Mouse (Mus musculus) gastrocnemius, adult 8-10 months (tissue): Measurements from ENCODE around the gene Vps53. TPM values are rescaled to one million over a fixed set of nuclear protein-coding genes. Genes with fewer than 3 reads are reported as not detected.

ENCODE experiments used
- DNase-seq, 2 experiments: peaks; one replicate each; pipeline ENCODE4 v3.0.0; 2022; ENCODE audit warnings: low spot score in 2 of 2
- total RNA-seq, 4 experiments: library from RNA; stranded (reverse); gene quantifications; 2 replicates each; pipeline ENCODE4 v1.2.4; 2022

Vps53 gene
- total RNA-seq, 4 experiments from 2014 or later: 19.6 to 22.5 (median 21.5) TPM

DNA sequence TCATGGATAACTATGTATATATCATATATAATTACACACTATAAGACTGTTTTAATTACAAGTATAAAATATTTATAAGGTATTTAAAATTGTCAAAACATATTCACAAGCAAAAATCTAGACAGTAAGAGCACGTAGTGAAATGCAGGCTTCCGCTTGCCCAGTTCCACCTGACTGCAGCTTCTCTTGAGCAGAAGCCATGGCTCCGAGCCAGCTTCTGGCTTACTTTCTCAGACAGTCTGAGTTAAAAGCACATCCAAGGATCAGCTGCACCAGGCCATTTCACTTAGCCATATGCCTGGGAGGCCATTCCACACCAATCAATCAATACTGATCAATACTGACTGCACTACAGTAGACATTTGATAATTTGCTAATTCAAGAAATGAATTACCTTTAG lies 10.5 kb downstream of the Vps53 start:
- no peak for DNase-seq

DNA sequence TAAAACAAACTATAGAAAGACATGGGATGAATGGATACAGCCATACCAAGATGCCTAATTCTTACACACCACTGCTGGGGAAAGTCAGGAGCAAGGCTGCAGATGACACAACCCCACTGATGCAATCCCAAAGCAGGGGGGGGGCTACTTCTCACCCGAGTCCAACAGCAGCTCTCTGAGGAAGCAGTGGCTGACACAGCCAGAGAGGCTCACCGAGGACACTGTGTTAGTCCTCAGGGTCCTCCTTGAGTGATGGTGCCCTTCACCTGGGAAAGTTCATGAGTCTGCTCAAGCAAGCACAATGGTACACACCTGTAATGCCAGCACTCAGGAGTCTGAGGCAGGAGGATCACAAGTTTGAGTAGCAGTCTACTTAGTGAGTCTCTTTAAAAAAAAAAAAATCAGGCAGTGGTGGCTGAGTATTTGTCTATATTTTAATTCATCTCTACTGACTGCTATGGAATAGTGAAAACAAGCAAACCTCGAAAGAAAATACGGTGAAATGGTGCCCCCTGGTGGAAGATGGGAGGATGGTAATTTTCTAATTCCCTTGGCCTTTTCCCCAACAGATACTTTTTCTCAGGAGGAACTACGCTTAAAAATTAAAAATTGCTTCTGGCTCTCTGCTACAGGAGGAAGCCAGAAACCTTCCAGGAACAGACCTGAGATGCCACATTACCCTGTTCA lies 12.2 kb downstream of the Vps53 start:
- peak; percentile 20 to 23 for DNase-seq

DNA sequence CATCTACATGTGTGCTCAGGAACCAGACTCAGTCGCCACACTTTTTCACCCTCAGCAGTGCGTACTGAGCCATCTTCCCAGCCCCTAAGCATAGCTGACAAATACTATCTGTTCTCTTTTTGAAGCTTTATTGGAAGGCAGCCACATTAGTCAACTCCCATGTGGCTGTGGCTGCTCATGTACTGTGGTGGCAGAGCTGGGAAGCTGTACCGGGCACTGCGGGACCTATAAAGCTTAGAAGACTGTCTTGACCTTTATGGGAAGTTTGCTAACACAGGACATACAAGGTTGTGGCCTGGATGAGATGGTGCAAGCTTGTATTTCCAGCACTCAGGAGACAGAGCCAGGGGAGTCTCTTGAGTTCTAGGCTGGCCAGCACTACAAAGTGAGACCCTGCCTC lies 12.8 kb downstream of the Vps53 start:
- no peak for DNase-seq

DNA sequence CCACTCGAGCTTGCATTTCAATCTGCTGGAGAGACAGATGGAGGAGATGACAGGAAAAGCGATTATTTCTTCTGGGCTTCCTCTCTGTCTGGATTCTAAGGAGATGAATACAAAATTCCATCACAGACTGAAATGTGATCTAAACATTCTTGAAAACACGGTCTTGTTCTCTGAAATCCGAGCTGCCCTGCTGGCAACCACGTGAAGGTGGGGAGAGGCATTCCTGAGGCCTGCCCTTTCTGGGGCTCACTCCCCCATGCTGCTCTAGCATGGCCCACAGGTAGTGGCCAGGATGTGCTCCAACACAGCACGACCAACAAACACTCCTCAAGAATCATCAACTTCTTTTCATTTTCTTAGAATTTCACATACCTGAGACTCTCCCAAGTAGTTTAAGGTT lies 19.2 kb downstream of the Vps53 start:
- no peak for DNase-seq

DNA sequence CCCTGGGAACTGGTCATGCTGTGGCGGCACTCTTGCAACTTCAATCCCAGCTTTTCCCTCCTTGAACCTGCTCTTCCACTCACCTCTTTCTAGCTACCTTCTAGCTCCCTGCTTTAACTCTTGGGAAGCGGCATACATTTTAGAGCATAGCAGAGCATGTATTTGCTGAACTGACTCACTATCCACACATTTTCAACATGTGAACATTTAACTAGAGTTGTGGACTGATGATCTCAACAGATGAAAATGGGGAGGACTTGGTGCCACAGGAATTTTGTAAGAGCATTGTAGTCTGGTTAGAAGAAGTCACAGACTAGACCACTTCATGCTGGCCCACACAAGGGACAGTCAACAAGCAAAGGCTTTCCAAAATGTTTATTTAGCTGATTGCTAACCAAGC lies 21.1 kb downstream of the Vps53 start:
- DNase-seq: no peak

DNA sequence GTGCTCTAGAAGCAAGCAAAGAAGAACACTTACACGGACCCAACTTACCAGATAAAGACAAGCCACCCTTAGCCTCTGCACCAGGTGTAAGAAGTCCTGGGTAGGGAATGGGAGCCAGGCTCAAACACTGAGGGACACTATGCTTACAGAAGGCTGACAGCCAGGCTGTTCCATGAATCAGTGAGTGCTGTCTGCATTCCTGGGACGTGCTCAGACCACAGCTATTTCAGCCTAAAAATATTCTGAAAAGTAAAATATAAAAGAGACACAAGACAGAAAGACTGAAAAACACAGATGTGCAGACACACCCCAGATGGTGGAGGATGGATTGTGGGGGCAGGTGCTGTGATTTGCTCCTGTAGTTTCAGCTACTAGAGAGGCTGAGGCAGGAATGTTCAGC lies 24.6 kb downstream of the Vps53 start:
- DNase-seq: no peak

DNA sequence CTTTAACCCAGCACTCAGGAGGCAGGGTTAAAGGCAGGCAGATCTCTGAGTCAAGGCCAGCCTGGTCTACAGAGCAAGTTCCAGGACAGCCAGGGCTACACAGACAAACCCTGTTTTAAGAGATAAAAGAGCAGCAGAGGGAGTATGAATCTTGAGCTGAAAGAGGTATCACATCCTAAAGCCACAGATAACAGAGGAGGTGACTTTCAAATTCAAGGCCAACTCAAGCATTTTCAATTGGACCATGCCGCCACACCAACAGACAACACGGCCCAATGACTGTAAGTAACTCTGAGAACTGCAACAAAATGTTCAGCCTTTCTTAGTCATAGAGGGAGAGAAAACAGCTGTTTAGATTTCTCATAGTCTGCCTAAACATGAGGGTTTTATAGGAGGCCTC lies 25.2 kb downstream of the Vps53 start:
- DNase-seq: no peak

DNA sequence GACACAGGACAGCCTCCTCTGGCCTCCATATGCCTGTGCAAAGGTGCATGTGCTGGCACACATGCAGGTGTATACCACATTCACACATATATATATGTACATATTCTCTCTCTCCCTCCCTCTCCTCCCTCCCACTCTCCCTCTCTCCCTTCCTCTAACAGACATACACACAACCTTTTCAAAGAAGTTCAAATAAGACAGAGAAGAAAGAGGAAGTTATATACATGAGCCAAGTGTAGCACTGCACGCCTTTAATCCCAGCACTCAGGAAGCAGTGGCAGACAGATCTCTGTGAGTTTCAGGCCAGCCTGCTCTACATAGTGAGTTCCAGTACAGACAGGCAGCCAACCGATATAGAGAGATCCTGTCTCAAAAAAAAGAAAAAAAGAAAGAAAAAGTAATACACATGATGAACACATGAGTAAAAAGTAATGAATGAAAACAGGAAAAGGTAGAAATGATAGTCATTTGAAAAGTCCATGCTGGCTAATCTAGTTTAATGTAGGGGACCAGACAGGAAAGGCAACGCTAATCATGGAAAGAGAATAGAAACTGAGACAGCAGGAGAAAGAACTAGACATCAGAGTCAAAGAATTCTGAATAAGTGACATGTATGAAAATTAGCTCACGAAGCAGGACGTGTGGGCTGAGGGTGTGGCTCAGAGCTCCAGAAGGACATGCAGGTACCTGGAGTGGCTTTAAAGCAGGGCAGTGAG lies 26.1 kb downstream of the Vps53 start:
- DNase-seq: no peak

DNA sequence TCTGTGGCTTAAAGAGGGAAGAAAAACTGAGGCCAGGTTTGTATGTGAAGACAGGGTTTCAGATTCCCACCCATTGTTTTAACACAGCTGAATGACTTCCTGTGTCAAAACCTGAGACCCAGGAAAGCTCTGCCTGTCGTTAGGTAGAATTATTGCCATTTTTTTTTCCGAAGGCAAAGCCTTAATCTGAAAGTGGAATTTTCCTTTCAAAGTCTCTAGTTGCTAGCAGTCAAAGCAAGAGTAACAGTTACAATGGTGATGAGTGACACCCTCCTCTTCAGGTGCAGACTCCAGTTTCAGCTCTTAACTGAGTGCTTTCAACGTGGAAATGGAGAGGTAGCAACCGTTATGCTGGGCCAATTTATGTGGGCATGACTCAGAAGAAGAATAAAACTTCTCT lies 28.5 kb downstream of the Vps53 start:
- DNase-seq: no peak

DNA sequence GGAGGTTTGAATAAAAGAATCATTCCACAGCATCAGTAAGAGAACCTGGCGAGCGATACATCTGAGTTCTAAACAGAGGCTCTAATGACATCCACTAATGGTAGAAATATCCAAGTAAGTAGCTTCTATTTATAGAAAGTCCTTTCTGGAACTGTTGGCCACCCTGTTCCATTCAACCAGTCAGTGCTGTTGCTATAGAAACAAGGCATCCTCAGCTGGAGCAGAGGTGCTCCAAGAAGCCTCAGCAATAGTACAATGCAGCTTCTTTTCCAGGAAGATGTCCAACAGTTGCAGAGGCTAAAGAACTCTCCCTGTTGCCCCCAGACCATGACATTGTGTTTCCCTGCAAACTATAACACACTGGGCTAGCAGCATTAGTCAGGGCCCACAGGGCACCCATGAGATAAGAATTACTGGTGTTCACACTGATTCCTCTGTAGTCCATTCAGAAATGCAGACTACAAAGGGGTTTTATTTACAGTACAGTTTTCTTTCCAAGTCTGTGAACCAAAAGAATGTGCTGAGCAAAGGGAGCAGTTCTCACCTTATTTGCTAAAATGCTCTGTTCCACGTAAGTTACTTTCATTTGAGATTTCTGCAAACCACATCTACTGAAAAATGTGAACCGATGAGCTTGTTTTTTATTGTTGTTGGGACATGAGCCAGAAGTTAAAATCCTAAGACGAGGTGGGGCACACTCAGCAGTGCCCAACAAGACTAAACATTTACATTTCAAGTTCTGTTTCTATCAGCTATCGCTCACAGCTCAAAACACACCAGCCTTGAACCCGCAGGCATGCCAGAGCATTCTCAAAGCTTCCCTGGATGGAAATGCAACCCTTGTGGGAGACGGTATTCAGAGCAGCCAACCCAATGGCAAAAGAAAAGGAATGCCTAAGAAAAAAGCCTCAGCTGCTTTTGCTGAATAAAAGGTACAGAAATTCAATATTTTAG lies 31.1 kb downstream of the Vps53 start:
- no peak for DNase-seq

DNA sequence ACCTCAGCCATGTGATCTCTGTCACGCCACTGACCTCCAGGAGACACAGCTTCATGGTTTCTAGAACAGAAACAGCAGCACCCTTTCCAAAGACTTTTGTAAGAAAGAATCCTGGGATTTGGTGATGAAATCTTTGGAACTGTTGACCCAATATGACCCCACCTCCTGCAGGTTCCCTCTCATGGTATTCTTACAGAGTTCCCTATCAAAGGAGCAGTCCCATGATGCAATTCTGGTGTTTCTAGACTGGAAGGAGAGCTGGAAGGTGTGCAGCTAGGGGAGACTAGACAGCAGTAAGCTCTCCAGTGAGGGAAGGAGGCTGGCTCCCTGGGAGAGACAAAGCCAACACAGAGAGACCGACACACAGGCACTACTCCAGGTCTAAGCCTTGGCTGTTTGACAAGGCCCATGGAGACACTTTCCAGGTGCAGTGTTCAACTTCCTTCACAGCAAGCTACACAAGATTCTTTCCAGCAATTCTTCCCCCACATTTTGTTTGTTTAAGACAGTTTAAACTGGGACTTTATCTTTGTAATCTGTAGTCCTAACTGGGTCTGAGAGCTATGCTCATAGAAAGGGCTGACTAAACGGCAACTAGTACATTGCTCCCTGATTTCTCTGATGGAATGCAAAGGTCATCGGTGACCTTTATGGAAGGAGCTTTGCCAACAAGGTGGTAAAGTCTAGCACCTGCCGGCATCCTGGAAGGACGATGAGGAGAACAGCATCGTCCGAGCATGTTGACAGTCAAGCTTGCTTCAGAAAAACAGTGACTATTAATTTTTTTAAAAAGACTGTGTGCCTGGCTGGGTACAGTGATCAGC lies 33.0 kb downstream of the Vps53 start:
- DNase-seq: no peak

DNA sequence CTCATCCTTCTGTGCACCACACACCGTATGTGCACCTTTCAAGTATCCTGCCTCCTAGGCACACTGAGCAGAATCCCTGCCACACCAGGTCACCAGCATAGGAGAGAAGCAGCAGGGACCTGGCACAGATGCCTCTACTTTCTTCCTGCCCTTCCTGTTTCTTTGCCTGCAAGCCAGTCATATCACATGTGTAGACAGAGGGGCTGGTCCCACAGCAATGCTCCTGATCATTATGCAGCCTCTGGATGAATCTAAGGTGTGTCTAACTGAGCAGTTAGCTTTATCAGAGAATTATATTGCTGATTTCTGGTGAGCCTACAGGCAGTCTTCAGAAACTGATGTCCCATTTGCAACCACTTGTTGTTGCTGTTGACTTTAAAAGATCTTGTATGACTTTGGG lies 34.3 kb downstream of the Vps53 start:
- no peak for DNase-seq

DNA sequence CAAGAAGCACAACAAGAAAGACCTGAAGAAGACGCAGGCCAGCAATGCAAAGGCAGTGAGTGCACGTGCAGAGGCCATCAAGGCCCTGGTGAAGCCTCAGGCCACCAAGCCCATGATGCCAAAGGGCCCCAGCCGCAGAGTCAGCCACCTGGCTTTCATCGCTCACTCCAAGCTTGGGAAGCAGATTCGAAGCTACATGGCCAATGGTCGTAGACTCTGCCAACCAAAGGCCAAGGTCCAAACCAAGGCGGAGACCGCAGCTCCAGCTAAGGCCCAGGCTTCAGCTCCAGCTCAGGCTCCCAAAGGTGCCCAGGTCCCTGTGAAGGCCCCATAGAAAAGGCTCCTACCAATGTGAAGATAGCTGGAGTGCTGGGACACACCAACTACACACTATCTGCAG lies 35.1 kb downstream of the Vps53 start:
- DNase-seq: no peak

DNA sequence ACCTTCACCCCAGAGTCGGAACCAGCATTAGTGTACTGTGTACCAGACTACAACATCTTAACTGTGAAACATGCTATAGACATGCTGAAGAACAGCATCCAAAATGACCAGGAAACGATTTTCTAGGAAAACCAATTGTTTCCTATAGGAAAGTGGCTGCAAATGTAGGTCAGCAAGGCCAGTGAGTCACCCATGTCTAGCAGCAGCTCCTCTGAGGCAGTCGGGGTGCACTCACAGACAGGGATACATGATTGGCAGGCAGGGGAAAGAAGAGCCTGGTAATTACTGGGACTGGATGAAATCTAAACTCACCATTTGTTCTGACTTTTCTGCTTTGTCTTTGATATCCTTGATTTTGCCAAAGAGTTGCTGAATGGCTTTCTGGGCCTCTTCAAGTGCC lies 41.5 kb downstream of the Vps53 start:
- DNase-seq: no peak

DNA sequence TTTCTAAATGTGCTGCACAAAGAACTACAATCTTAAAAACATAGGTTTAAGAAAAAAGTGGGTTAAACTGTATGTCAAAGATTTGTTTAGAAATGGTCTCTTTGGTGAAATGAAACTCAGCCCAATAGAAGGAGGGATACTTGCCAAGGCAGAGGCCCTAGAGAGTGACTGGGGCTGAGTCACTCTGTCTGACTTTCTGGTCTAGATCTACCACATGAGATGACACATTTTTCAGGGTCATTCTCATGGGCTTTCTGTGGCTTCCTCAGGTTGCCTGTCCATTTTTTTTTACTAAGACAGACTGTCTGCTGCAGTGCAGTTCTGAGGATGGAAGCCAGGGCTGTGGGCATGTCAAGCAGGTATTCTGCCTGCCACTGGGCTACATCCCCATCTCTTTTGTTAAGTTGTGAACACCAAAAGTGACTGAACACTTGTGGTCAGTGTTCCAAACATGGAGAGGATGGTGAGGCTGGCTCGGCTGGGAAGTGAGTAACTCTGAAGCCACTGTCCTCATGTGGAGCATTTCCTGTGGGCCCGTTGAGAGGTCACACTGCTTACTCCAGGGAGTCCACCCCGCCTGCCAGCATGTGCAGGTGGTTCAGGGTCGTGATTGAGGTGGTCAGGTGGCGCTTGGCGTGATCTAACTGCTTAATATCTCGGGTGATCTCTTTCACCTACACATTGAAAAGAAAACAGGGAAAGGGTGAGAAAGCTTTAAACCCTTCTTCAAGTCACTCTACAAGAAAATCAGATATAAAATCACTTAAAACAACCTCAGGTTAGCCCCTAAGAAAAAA lies 43.6 kb downstream of the Vps53 start:
- DNase-seq: no peak

DNA sequence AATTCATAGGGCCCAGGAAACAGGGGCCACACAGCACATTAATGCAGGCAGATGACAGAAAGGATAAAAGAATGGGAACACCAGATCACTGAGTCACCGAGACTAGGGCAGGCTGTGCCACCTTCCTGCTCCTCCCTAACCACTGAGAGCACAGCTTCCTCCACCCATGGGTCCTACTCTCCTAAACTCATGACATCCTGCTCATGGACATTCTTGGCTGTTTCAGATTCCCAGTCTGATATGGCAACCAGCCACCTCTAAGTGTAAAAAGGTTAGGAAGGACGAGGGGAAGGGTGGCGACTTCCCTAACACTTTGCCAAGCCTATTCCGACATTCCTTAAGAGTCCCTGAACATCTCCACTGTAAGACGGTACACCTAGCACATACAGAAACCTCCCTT lies 48.6 kb downstream of the Vps53 start:
- no peak for DNase-seq

DNA sequence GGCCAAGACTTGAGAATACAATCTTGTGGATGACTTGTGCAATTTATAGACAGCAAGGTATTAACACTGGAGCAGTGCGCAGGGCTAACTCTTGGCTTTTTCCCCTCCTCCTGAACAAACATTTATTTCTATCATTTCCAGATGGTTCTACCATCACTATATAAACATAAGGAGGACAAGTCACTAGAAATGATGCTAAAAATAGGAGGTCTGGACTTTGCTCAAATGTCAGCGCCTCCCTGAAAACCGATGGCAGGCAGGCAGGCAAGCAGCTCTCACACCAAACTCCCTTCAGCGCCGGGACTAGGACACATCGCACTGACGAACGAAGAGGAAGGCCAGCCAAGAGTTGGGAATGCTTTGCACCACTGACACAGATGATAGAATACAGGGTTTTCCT lies 54.1 kb downstream of the Vps53 start:
- peak in 1 of 2 experiments; percentile 13 for DNase-seq

DNA sequence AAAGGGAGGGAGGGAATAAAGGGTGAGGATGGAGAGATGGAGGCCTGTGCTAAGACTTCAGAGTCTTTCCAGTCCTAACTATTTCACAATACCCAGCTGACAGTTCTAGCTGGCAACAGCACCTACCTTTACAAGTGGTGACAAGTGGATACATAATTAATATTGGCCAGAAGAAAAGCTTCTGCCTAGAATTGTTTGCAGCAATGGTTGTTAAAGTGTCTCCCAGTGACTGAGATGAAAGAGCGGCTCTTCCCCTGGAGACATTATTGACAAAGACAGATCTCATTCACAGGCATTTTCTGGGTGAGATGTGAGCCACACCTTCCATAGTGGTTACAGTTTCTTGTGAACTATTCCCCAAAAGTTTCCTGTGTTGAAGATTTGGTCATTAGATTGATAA lies 55.9 kb downstream of the Vps53 start:
- DNase-seq: no peak

DNA sequence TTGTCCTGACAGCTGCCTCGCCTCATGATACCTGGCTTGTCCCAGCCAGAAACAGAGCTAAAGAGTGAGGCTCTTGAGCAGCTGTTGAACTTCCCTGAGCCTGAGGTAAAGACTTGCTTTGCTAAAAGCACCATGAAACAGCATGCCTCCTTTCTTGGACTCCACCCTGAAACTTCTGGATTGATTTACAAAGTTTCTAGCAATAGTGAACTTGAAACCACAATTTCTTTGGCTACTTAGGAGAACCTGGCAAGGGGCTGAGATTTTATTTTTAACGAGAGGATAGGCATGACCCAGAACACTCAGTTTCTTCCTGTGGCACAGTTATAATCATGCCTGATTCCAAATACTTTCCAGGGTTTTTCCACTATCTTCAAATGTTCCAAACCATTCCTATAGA lies 56.9 kb downstream of the Vps53 start:
- DNase-seq: no peak

DNA sequence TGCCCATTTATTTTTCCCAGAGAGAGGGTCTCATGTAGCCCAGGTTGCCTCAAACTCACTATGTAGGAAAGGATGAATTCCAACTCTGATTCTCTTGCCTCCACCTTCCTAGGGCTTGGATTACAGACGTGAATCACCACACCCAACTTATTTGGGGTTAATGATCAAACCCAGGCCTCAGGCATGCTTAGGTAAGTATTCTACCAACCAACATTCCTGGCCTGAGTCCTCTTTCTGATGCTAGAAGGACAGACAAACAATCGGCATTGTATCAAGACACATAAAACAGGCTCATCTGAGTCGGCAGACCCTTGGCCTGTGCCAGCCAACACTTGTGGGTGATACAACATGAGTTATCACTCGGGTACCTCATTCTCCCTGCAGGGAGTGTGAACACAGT lies 58.4 kb downstream of the Vps53 start:
- DNase-seq: no peak
